Comparison of ENCODE assay signal across 23 mouse cellular contexts in the genomic region with DNA sequence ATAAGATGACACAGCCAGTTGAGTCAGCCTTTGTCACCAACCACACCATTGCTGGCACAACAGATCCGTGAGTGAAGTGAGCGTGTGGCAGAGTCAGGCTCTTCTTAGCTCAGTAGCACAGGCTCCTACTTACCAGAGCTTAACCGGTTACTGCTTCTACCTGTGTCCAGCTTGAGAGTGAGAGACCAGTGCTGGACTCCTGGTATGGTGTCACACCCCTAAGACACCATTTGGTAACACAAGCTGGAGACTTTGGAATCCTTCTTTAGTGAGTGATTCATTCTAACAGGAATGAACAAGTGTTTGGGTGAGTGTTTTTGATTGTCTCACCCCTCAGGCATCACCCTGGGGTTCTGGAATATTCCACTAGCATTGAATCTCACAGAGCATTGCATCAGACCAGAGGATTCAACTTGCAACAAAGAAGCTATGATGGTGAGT. TPM values are rescaled to one million over a fixed set of nuclear protein-coding genes. Genes with fewer than 3 reads are reported as not detected.
DNase-seq lines count a peak whose midpoint lies in the region; ATAC-seq and TF ChIP-seq lines count a peak whose summit lies in the region.
"Had no signal": no experiment of that assay in that cellular context is flagged by ENCODE, and none has a peak within 500 bp of the region (broad histone marks: within the 10 kb centered on the region; RNA-seq: fewer than 3 reads in every experiment).

No protein-coding gene starts in this region.

- 96% methylated on average over 3 of the region's 3 CpGs for WGBS in kidney, adult 2 months

- DNase-seq in adrenal gland, postnatal 25 days: peak; percentile 23
- no peak for DNase-seq in adrenal gland, postnatal 4 days (ENCODE audit: low spot score in 2 of 2)
- DNase-seq in 3134 (ENCODE audit: extremely low read depth, insufficient read length, low spot score): peak; percentile 77
- DNase-seq in Muller cell, postnatal 12 days (ENCODE audit: inconsistent ontology term): peak; percentile 96
- DNase-seq in fibroblast of lung, adult 2 months (ENCODE audit: low read depth): peak; percentile 80
- no peak for DNase-seq in kidney, adult 2 months
- DNase-seq: cerebellum, adult 2 months; cerebellum, postnatal 36 days; embryo, embryonic 11 days; gastrocnemius, postnatal 10 days; heart, adult 11 months; heart, postnatal 10 days; kidney, postnatal 4 days; liver, embryonic 13.5 days; lung, adult 2 months; lung, postnatal 36 days had no signal

- no peaks in the 10 kb centered on the region for H3K27me3 ChIP-seq in kidney, adult 2 months (replicated peaks; ENCODE audit: control insufficient read depth, insufficient read depth, low read length)
- H3K27me3 ChIP-seq: embryonic facial prominence, embryonic 13.5 days; forebrain, embryonic 15.5 days; hindbrain, embryonic 12.5 days; kidney, embryonic 15.5 days; liver, embryonic 13.5 days had no signal

- H3K4me1 ChIP-seq in kidney, adult 2 months (ENCODE audit: control insufficient read depth, insufficient read depth, low read length): no peaks in the 10 kb centered on the region
- H3K4me1 ChIP-seq: forebrain, embryonic 15.5 days; midbrain, embryonic 10.5 days had no signal

- TF ChIP-seq CTCF in kidney, adult 2 months (conservative IDR thresholded peaks at IDR 0.05; ENCODE audit: insufficient read depth, insufficient read length, low read depth, low read length): no peak

- no peak overlapping the region for H3K27ac ChIP-seq in kidney, adult 2 months (ENCODE audit: insufficient read depth, low read depth, low read length)
- H3K27ac ChIP-seq: embryonic facial prominence, embryonic 13.5 days; forebrain, embryonic 15.5 days; hindbrain, embryonic 12.5 days; kidney, embryonic 15.5 days; liver, embryonic 13.5 days; midbrain, embryonic 10.5 days had no signal

- no peaks in the 10 kb centered on the region for H3K36me3 ChIP-seq in kidney, adult 2 months (ENCODE audit: control insufficient read depth, insufficient read depth, low read length)
- H3K36me3 ChIP-seq: embryonic facial prominence, embryonic 13.5 days; forebrain, embryonic 15.5 days; hindbrain, embryonic 12.5 days; kidney, embryonic 15.5 days; liver, embryonic 13.5 days; midbrain, embryonic 10.5 days had no signal

- no peak overlapping the region for H3K4me3 ChIP-seq in kidney, adult 2 months (ENCODE audit: insufficient read depth, low read depth, low read length)
- H3K4me3 ChIP-seq: embryonic facial prominence, embryonic 13.5 days; forebrain, embryonic 15.5 days; hindbrain, embryonic 12.5 days; kidney, embryonic 15.5 days; liver, embryonic 13.5 days; midbrain, embryonic 10.5 days had no signal

- ATAC-seq in megakaryocyte-erythroid progenitor cell, adult 5-6 weeks (replicated peaks; ENCODE audit: low FRiP score, low TSS enrichment, poor library complexity, severe bottlenecking): no peak
- ATAC-seq: forebrain, embryonic 15.5 days; intestine, postnatal 0 days had no signal

- no peak for TF ChIP-seq POLR2A in kidney, adult 2 months (IDR thresholded peaks at IDR 0.05; ENCODE audit: low read depth, low read length)

RNA-seq across cellular contexts. Expression of gene Mapk6, which starts 12.5 kb away (rescaled TPM):
- total RNA-seq in adrenal gland, postnatal 25 days (2021): 35.2 and 35.8 TPM in 2 replicates
- total RNA-seq in adrenal gland, postnatal 4 days (2021): 10 to 100 TPM; 45.4 to 46.7 TPM
- 11.5 and 12.7 TPM in 2 replicates for polyA plus RNA-seq in kidney, adult 2 months (2012; rRNA removed)
- 28.6 and 30.0 TPM in 2 replicates for total RNA-seq in megakaryocyte-erythroid progenitor cell, adult 5-6 weeks (2014; fragmentation: Nextera tagmentation)
- total RNA-seq in megakaryocyte-erythroid progenitor cell, adult 5-6 weeks (2017): 37.8 and 38.0 TPM in 2 replicates

RNA-seq across cellular contexts. Expression of gene Leo1, which starts 19.1 kb away (rescaled TPM):
- 19.3 and 26.5 TPM in 2 replicates for total RNA-seq in adrenal gland, postnatal 25 days (2021)
- 10 to 100 TPM; 36.0 to 37.0 TPM for total RNA-seq in adrenal gland, postnatal 4 days (2021)
- 2.5 and 3.3 TPM in 2 replicates for polyA plus RNA-seq in kidney, adult 2 months (2012; rRNA removed)
- 36.6 and 37.5 TPM in 2 replicates for total RNA-seq in megakaryocyte-erythroid progenitor cell, adult 5-6 weeks (2014; fragmentation: Nextera tagmentation)
- total RNA-seq in megakaryocyte-erythroid progenitor cell, adult 5-6 weeks (2017): 76.8 and 84.1 TPM in 2 replicates

Comparison
In these comparisons a context has a peak if more than half of its experiments do, and no peak if none do; other contexts are left out.
1. DNase-seq: peak in adrenal gland, postnatal 25 days (single experiment), 3134 (single experiment), Muller cell, postnatal 12 days (single experiment) and fibroblast of lung, adult 2 months (single experiment); none in adrenal gland, postnatal 4 days (0 of 2) and kidney, adult 2 months (single experiment).